Mouse (Mus musculus) liver, adult 2 months (tissue): ENCODE data around the gene Evl. TPM values are rescaled to one million over a fixed set of nuclear protein-coding genes. Genes with fewer than 3 reads are reported as not detected.

Source experiments
- DNase-seq: peaks from one replicate; pipeline ENCODE4 v3.0.0-alpha.2; 2011; ENCODE audit warnings: low read depth, low spot score; ENCODE audit errors: extremely low read depth
- H3K27ac ChIP-seq: fragments of 200-500 bp; replicated peaks from 2 replicates; pipeline ENCODE4 v1.5.1; 2012; ENCODE audit warnings: low read depth, mild to moderate bottlenecking, control low read depth, inconsistent platforms, low read length; ENCODE audit not compliant: insufficient read depth
- H3K27me3 ChIP-seq: fragments of 200-500 bp; 2 replicates; pipeline ENCODE4 v1.6.1; 2012; ENCODE audit warnings: mild to moderate bottlenecking, moderate library complexity, low read length, inconsistent platforms; ENCODE audit not compliant: control insufficient read depth, insufficient read depth
- H3K36me3 ChIP-seq: fragments of 200-500 bp; 2 replicates; pipeline ENCODE4 v1.6.1; 2012; ENCODE audit warnings: low read length, inconsistent platforms; ENCODE audit not compliant: control insufficient read depth, insufficient read depth
- H3K4me1 ChIP-seq: fragments of 200-500 bp; 2 replicates; pipeline ENCODE4 v1.6.1; 2011; ENCODE audit warnings: low read length; ENCODE audit not compliant: control insufficient read depth, insufficient read depth
- H3K4me3 ChIP-seq: fragments of 200-500 bp; 2 replicates; pipeline ENCODE4 v1.5.1; 2011; ENCODE audit warnings: low read depth, mild to moderate bottlenecking, control low read depth, low read length, moderate library complexity; ENCODE audit not compliant: insufficient read depth
- H3K79me2 ChIP-seq: fragments of 200-500 bp; 2 replicates; pipeline ENCODE4 v1.6.1; 2012; ENCODE audit warnings: inconsistent platforms, mild to moderate bottlenecking, low read length, moderate library complexity; ENCODE audit not compliant: control insufficient read depth, insufficient read depth
- H3K9ac ChIP-seq: fragments of 200-500 bp; 2 replicates; pipeline ENCODE4 v1.6.1; 2012; ENCODE audit warnings: low read depth, mild to moderate bottlenecking, control low read depth, inconsistent platforms, low read length
- CTCF ChIP-seq: fragments of 200-500 bp; IDR thresholded peaks from 2 replicates; pipeline ENCODE4 v1.5.1; 2011; ENCODE audit warnings: low read depth, low read length, control low read depth
- POLR2A ChIP-seq: fragments of 200-500 bp; IDR thresholded peaks from 2 replicates; pipeline ENCODE4 v1.6.1; 2011; ENCODE audit warnings: low read length, control low read depth; ENCODE audit not compliant: insufficient read depth; ENCODE audit errors: extremely low read depth
- WGBS: fragments of 180-500 bp; shearing (Covaris S2); methylation state at CpG from one replicate; pipeline ENCODE4 v1.1.7; 2018; 5-methylcytosine and 5-hydroxymethylcytosine counted together
- polyA plus RNA-seq: library from polyadenylated mRNA; depleted of rRNA; stranded (reverse); fragments of >200 nt; gene quantifications from 2 replicates; pipeline ENCODE4 v1.2.3, GENCODE M21; 2012; rRNA removed
- total RNA-seq: library from RNA; depleted of rRNA; stranded (reverse); fragments of >200 nt; gene quantifications from 2 replicates; pipeline ENCODE4 v1.2.3, GENCODE M21; 2014; rRNA removed

Gene Evl
- total and polyA plus RNA-seq, 2 experiments, result 5.3 to 6.9 TPM

DNA sequence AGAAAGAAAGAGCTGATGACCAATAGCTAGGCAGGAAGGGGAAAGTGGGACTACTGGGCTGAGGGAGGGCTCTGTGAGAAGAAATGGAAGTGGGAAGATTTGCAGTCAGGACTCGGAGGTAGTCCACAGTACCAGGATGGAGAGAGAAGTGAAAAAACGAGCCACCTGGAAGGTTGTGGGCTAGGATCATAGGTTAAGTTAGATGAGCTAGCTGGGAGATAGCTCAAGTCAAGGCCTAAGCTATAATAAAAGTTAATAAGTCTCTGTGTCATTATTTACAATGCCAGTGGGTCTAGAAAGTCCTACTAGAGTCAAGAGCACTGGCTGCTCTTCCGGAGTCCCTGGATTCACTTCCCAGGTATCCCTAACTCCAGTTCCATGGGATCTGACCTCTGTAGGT, 164.0 kb downstream of the Evl start:
- Histone ChIP-seq H3K27me3 (no peaks in the 10 kb centered on the region), H3K27ac (no peak overlapping the region), H3K79me2 (no peaks in the 10 kb centered on the region), H3K36me3 (no peaks in the 10 kb centered on the region), H3K4me1 (no peaks in the 10 kb centered on the region), H3K4me3 (no peak overlapping the region), H3K9ac (no peak overlapping the region)
- TF ChIP-seq CTCF (no peak), POLR2A (no peak)
- no peak for DNase-seq
- WGBS, result 79% methylated on average over 3 of the region's 3 CpGs

DNA sequence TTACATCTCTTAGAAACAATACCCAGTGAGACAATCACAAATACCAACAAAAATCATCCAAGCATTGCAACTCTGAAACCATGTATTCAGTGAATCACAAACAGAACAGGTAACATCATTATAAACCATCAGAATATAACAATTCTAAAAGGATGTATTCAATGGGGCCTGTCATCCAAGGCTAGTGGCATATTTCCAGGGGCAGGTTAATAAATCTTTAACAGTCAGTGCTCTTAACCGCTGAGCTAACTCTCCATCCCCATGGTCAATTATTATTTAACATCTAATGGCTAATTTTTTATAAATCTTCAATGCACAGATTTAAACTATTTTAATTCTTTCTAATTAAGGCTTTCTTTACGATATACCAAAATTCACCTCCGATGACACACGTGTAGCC, 167.9 kb downstream of the Evl start:
- no peaks in the 10 kb centered on the region for H3K79me2 ChIP-seq
- H3K9ac ChIP-seq, result no peak overlapping the region
- H3K36me3 ChIP-seq, result no peaks in the 10 kb centered on the region
- WGBS, result 79% methylated on average over 4 of the region's 4 CpGs
- H3K4me3 ChIP-seq, result no peak overlapping the region
- H3K4me1 ChIP-seq, result no peaks in the 10 kb centered on the region
- no peak for DNase-seq
- H3K27me3 ChIP-seq, result no peaks in the 10 kb centered on the region
- no peak for TF ChIP-seq CTCF
- no peak for TF ChIP-seq POLR2A
- no peak overlapping the region for H3K27ac ChIP-seq

GRCm38 (mm10) chr12:108723841-108724240, 169.3 kb downstream of the Evl start:
- H3K4me1 ChIP-seq, result no peaks in the 10 kb centered on the region
- no peaks in the 10 kb centered on the region for H3K27me3 ChIP-seq
- H3K79me2 ChIP-seq, result no peaks in the 10 kb centered on the region
- TF ChIP-seq POLR2A (no peak), CTCF (no peak)
- DNase-seq, result no peak
- no peak overlapping the region for H3K4me3 ChIP-seq
- H3K9ac ChIP-seq, result no peak overlapping the region
- 75% methylated on average over 3 of the region's 3 CpGs for WGBS
- no peaks in the 10 kb centered on the region for H3K36me3 ChIP-seq
- no peak overlapping the region for H3K27ac ChIP-seq

DNA sequence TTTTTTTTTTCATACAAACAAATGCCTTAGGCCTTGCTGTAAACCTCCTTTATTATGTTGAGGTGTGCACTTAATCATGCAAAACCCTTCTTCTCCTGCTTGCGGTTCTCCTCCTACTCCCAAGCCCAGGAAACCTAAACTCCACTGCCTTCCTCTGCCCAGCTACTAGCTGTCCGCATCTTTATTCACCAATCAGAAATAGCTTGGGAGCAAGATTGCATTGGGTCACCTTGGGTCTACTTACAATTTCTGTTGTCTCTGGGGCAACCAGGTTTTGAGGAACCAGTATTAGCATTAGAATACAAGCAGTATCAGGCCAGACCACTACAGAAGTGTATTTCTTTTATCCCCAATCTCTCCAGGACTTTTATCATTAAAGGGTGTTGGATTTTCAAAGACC, 179.9 kb downstream of the Evl start:
- no peak for DNase-seq
- TF ChIP-seq POLR2A, result no peak
- TF ChIP-seq CTCF, result no peak
- Histone ChIP-seq H3K9ac (no peak overlapping the region), H3K27ac (no peak overlapping the region), H3K4me1 (no peaks in the 10 kb centered on the region), H3K27me3 (no peaks in the 10 kb centered on the region), H3K36me3 (no peaks in the 10 kb centered on the region), H3K4me3 (no peak overlapping the region), H3K79me2 (no peaks in the 10 kb centered on the region)
- 97% methylated on average over 2 of the region's 2 CpGs for WGBS

DNA sequence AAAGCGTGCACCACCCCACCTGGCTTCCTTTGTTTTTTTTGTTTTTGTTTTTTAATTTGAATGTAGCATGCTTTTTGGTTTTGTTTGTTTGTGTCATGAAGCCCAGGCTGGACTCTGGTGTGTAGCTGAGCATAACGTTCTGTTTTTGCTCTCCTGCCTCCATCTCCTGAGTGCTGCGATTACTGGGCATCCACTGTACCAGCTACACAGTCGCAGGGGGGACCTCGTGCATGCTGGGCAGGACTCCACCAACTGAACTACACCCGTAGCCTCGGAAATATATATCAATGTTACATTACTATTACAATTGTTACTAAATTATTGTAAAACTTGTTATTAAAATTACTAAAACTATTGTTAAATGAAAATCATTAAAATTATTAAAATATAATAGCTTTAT, 183.3 kb downstream of the Evl start:
- Histone ChIP-seq H3K27ac (no peak overlapping the region), H3K27me3 (no peaks in the 10 kb centered on the region), H3K79me2 (no peaks in the 10 kb centered on the region), H3K9ac (no peak overlapping the region), H3K4me1 (no peaks in the 10 kb centered on the region), H3K4me3 (no peak overlapping the region), H3K36me3 (no peaks in the 10 kb centered on the region)
- DNase-seq, result no peak
- WGBS, result 92% methylated on average over 7 of the region's 7 CpGs
- TF ChIP-seq POLR2A, result no peak
- TF ChIP-seq CTCF, result no peak

Other genes with a start within 250 kb of the Evl start
- gene Hhipl1, start 248.4 kb upstream of the Evl start, total RNA-seq, result 0.20 and 0.55 TPM in 2 replicates
- gene Hhipl1, start 248.4 kb upstream of the Evl start, polyA plus RNA-seq, result 0.37 and 0.50 TPM in 2 replicates
- 0.81 and 0.83 TPM in 2 replicates for gene Cyp46a1, start 220.3 kb upstream of the Evl start, total RNA-seq
- gene Cyp46a1, start 220.3 kb upstream of the Evl start, polyA plus RNA-seq, result 2.5 and 3.0 TPM in 2 replicates
- gene Eml1, start 183.8 kb upstream of the Evl start, total RNA-seq, result 2.6 and 2.9 TPM in 2 replicates
- 1.3 and 2.0 TPM in 2 replicates for gene Eml1, start 183.8 kb upstream of the Evl start, polyA plus RNA-seq
- gene Degs2, start 147.6 kb downstream of the Evl start, total RNA-seq, result 0.07 and 0.65 TPM in 2 replicates
- 0.11 and 0.29 TPM in 2 replicates for gene Degs2, start 147.6 kb downstream of the Evl start, polyA plus RNA-seq
- 19.6 and 24.8 TPM in 2 replicates for gene Yy1, start 238.3 kb downstream of the Evl start, total RNA-seq
- 10.3 and 11.6 TPM in 2 replicates for gene Yy1, start 238.3 kb downstream of the Evl start, polyA plus RNA-seq